Mouse (Mus musculus) lung, adult 2 months (tissue): ENCODE data around the gene Osbpl9. TPM values are rescaled to one million over a fixed set of nuclear protein-coding genes. Genes with fewer than 3 reads are reported as not detected.

Experiments
- DNase-seq: peaks from one replicate; pipeline ENCODE4 v3.0.0; 2022
- H3K4me1 ChIP-seq: fragments of 200-500 bp; 2 replicates; pipeline ENCODE4 v1.6.1; 2011; ENCODE audit warnings: low read length; ENCODE audit not compliant: control insufficient read depth, insufficient read depth
- H3K4me3 ChIP-seq: fragments of 200-500 bp; replicated peaks from 2 replicates; pipeline ENCODE3; 2011; ENCODE audit warnings: low read depth, mild to moderate bottlenecking, control low read depth, low read length; ENCODE audit errors: extremely low read depth
- CTCF ChIP-seq: fragments of 200-500 bp; IDR thresholded peaks from 2 replicates; pipeline ENCODE4 v1.5.1; 2011; ENCODE audit warnings: mild to moderate bottlenecking, low read length, control low read depth; ENCODE audit not compliant: insufficient read depth
- POLR2A ChIP-seq: fragments of 200-500 bp; IDR thresholded peaks from 2 replicates; pipeline ENCODE4 v1.6.1; 2011; ENCODE audit warnings: low read depth, mild to moderate bottlenecking, control low read depth, low read length, borderline replicate concordance; ENCODE audit errors: extremely low read depth
- WGBS: fragments of 180-500 bp; shearing (Covaris S2); methylation state at CpG from one replicate; pipeline ENCODE4 v1.1.7; 2018; 5-methylcytosine and 5-hydroxymethylcytosine counted together
- polyA plus RNA-seq: library from polyadenylated mRNA; depleted of rRNA; stranded (reverse); fragments of >200 nt; gene quantifications from 2 replicates; pipeline ENCODE4 v1.2.3, GENCODE M21; 2012

The Osbpl9 gene
- polyA plus RNA-seq, 1 experiment: 167 TPM

DNA sequence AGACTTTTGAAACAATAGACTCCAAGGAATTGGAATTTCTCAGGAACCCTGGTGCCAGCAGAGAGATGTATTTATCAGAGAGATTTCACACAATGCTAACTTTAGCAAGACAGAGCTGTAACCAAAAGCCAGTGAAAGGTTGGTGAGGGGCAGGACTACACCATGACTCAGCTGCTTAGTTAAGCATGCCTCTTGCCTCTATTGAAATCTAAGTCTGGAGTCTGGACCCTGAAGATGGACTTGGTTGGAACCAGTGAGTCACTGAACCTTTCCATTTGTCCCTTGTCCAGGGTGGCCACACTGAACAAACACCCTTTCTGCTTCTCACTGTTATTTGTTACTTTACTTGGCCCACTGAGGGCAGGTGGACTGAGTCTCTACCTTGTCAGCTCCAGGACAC is 26.4 kb downstream of the Osbpl9 start:
- no peak for DNase-seq
- Histone ChIP-seq H3K4me1 (peaks cover 3% of the 10 kb centered on the region), H3K4me3 (no peak overlapping the region)
- TF ChIP-seq CTCF (no peak), POLR2A (no peak)

GRCm38 (mm10) chr4:109173775-109174440 is 28.2 kb downstream of the Osbpl9 start:
- Histone ChIP-seq H3K4me3 (no peak overlapping the region), H3K4me1 (peaks cover 3% of the 10 kb centered on the region)
- whole genome bisulfite sequencing: 63% methylated on average over 7 of the region's 7 CpGs
- no peak for TF ChIP-seq CTCF
- TF ChIP-seq POLR2A: no peak
- DNase-seq: no peak

- TF ChIP-seq CTCF (no peak), POLR2A (no peak)
- 68% methylated on average over 4 of the region's 4 CpGs for WGBS
- Histone ChIP-seq H3K4me1 (peaks cover 3% of the 10 kb centered on the region), H3K4me3 (no peak overlapping the region)
- no peak for DNase-seq
These were observed 28.7 kb downstream of the Osbpl9 start for GRCm38 (mm10) chr4:109173369-109173768.

GRCm38 (mm10) chr4:109165521-109166173 is 36.4 kb downstream of the Osbpl9 start:
- WGBS: 33% methylated on average over 12 of the region's 12 CpGs

DNA sequence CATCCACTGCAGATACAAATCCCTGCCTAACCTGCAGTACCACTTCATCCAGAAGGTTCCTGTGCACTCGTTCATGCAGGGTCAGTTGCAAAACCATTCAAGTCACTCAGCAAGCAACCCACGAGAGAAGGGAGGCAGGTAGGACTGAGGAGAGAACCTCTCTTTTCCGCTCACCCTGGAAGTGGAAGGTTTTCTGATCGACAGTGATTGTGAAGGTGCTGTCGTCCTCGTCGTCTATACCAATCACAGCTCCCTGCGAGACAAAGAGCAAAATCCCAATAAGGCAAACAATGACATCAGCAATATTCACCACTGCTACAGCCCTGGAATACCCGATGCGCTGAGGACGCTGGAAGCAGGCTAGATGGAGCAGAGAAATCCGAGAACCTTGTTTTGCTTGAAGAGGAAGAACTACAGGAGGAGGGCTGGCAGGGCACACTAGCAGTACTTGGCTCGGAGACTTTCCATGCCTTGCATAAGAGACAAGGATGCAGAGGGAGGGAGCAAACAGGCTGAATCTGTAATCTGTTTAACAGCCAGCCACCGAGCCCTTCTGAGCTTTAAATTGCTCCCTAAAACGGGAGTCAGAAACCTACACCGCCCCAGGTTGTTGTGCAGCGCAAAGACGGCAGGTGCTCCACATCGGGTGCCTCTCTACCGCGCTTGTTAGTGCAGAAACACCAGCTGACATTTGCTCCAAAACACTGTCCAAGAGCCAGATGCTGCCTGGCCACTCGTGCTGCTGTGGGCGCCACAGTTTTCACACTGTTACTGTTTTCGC is 45.4 kb downstream of the Osbpl9 start:
- peak; percentile 41 for DNase-seq
- TF ChIP-seq POLR2A (no peak), CTCF (no peak)
- peak overlapping the region; percentile 40 for H3K4me3 ChIP-seq

More at GRCm38 (mm10) chr4:109165521-109166173, 36.4 kb downstream of the Osbpl9 start:
- DNase-seq: peak; percentile 86
- peak; percentile 57 for TF ChIP-seq CTCF
- TF ChIP-seq POLR2A: no peak
- Histone ChIP-seq H3K4me1 (no peaks in the 10 kb centered on the region), H3K4me3 (no peak overlapping the region)

GRCm38 (mm10) chr4:109156073-109156472 is 46.0 kb downstream of the Osbpl9 start:
- no peak for DNase-seq
- 67% methylated on average over 6 of the region's 6 CpGs for WGBS
- H3K4me3 ChIP-seq: no peak overlapping the region
- TF ChIP-seq CTCF (no peak), POLR2A (no peak)
- 0 out of 2 replicates have a peak, but pooled peaks cover 3% of the 10 kb centered on the region for H3K4me1 ChIP-seq

More for the DNA sequence above, 45.4 kb downstream of the Osbpl9 start:
- H3K4me1 ChIP-seq: 0 out of 2 replicates have a peak, but pooled peaks cover 3% of the 10 kb centered on the region
- WGBS: 30% methylated on average over 24 of the region's 24 CpGs

- Histone ChIP-seq H3K4me1 (peaks cover 3% of the 10 kb centered on the region), H3K4me3 (no peak overlapping the region)
- 45% methylated on average over 2 of the region's 2 CpGs for WGBS
- TF ChIP-seq CTCF (no peak), POLR2A (no peak)
- DNase-seq: no peak
These were observed 51.9 kb downstream of the Osbpl9 start for GRCm38 (mm10) chr4:109150214-109150613.

GRCm38 (mm10) chr4:109149411-109149810 is 52.7 kb downstream of the Osbpl9 start:
- Histone ChIP-seq H3K4me1 (peaks cover 3% of the 10 kb centered on the region), H3K4me3 (no peak overlapping the region)
- no peak for TF ChIP-seq CTCF
- TF ChIP-seq POLR2A: no peak
- no peak for DNase-seq
- 80% methylated on average over 2 of the region's 2 CpGs for WGBS

GRCm38 (mm10) chr4:109147278-109148038 is 54.6 kb downstream of the Osbpl9 start:
- DNase-seq: peak; percentile 50
- WGBS: 25% methylated on average over 11 of the region's 11 CpGs
- H3K4me3 ChIP-seq: no peak overlapping the region
- TF ChIP-seq POLR2A (no peak), CTCF (peak; percentile 37; the same call in 1 of the 2 replicates)
- peaks cover 17% of the 10 kb centered on the region for H3K4me1 ChIP-seq
